In the genomic region with DNA sequence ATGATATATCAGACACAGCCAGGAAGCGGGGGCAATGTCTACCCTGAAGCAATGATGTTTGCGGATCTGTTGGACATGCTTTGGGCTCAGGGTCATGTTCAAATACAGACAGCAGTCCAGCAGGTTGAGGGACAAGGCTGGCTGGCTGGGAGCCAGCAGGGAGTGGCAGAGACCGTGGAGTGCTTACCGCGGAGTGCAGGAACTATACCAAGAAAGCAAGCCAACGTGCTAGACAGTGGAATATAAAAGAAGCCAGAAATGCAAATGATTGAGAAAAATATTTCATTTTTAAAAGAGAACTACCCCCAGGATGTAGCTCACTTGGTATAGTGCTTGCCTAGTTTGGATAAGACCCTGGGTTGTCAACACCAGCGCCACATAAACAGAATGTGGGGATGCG, we compare ENCODE assay signal across 10 mouse cellular contexts.
DNase-seq lines count a peak whose midpoint lies in the region; ATAC-seq lines count a peak whose summit lies in the region.
"Had no signal": no experiment of that assay in that cellular context is flagged by ENCODE, and none has a peak within 500 bp of the region (broad histone marks: within the 10 kb centered on the region; RNA-seq: fewer than 3 reads in every experiment).

No protein-coding gene starts in this region.

- H3K36me3 ChIP-seq in intestine, embryonic 16.5 days (ENCODE audit: control insufficient read depth, insufficient read depth, low read length): no peaks in the 10 kb centered on the region
- H3K36me3 ChIP-seq in lung, embryonic 15.5 days: no peaks in the 10 kb centered on the region
- H3K36me3 ChIP-seq: hindbrain, embryonic 15.5 days had no signal

- no peak overlapping the region for H3K27ac ChIP-seq in intestine, embryonic 16.5 days (ENCODE audit: low read length)
- H3K27ac ChIP-seq in lung, embryonic 15.5 days: no peak overlapping the region
- H3K27ac ChIP-seq: hindbrain, embryonic 15.5 days had no signal

- H3K9ac ChIP-seq in intestine, embryonic 16.5 days (ENCODE audit: low read depth, low read length): no peak overlapping the region
- no peak overlapping the region for H3K9ac ChIP-seq in lung, embryonic 15.5 days
- H3K9ac ChIP-seq: hindbrain, embryonic 15.5 days had no signal

- intact Hi-C loops in gastrocnemius, postnatal 14 days (cut with DNase I; ENCODE audit: low total_unique reads): no loop called here

- no peaks in the 10 kb centered on the region for H3K9me3 ChIP-seq in intestine, embryonic 16.5 days (ENCODE audit: control insufficient read depth, low read length)
- H3K9me3 ChIP-seq in lung, embryonic 15.5 days: no peaks in the 10 kb centered on the region
- H3K9me3 ChIP-seq: hindbrain, embryonic 15.5 days; megakaryocyte, embryonic 14.5 days had no signal

- 52% methylated on average over 8 of the region's 8 CpGs for WGBS in intestine, embryonic 16.5 days
- 47% methylated on average over 8 of the region's 8 CpGs for WGBS in lung, embryonic 15.5 days

- no peaks in the 10 kb centered on the region for H3K27me3 ChIP-seq in intestine, embryonic 16.5 days (replicated peaks; ENCODE audit: control insufficient read depth, insufficient read depth, low read length)
- H3K27me3 ChIP-seq in lung, embryonic 15.5 days: peaks cover 12% of the 10 kb centered on the region; the same call in 1 of the 2 replicates
- H3K27me3 ChIP-seq: hindbrain, embryonic 15.5 days had no signal

- DNase-seq in gastrocnemius, postnatal 10 days: peak; percentile 15
- DNase-seq in gastrocnemius, postnatal 14 days: no peak
- DNase-seq in adrenal gland, adult 2 months: peak; percentile 49
- no peak for DNase-seq in layer of hippocampus, adult 9-10 months (ENCODE audit: low spot score)
- no peak for DNase-seq in cerebellum, adult 18-20 months
- no peak for DNase-seq in cerebellum, postnatal 36 days

- peak; percentile 86 for ATAC-seq in intestine, embryonic 16.5 days
- peak; percentile 49; the same call in 1 of the 2 replicates for ATAC-seq in lung, embryonic 15.5 days (ENCODE audit: borderline replicate concordance, extremely low read depth, low FRiP score, low TSS enrichment)

- no peaks in the 10 kb centered on the region for H3K4me1 ChIP-seq in intestine, embryonic 16.5 days (ENCODE audit: control insufficient read depth, insufficient read depth, low read length)
- peaks cover 9% of the 10 kb centered on the region; the same call in 1 of the 2 replicates for H3K4me1 ChIP-seq in lung, embryonic 15.5 days
- H3K4me1 ChIP-seq: megakaryocyte, embryonic 14.5 days had no signal

- H3K4me2 ChIP-seq in intestine, embryonic 16.5 days (ENCODE audit: low read depth, low read length): no peak overlapping the region
- H3K4me2 ChIP-seq in lung, embryonic 15.5 days: no peak overlapping the region
- H3K4me2 ChIP-seq: hindbrain, embryonic 15.5 days had no signal

- H3K4me3 ChIP-seq in intestine, embryonic 16.5 days (ENCODE audit: low read length): no peak overlapping the region
- H3K4me3 ChIP-seq in lung, embryonic 15.5 days: no peak overlapping the region
- H3K4me3 ChIP-seq: hindbrain, embryonic 15.5 days; megakaryocyte, embryonic 14.5 days had no signal

Comparison
In these comparisons a context has a peak if more than half of its experiments do, and no peak if none do; other contexts are left out.
1. DNase-seq: peak in gastrocnemius, postnatal 10 days (single experiment) and adrenal gland, adult 2 months (single experiment); none in gastrocnemius, postnatal 14 days (single experiment), layer of hippocampus, adult 9-10 months (single experiment), cerebellum, adult 18-20 months (0 of 2) and cerebellum, postnatal 36 days (0 of 2).